Mouse (Mus musculus) C2C12 (cell line): Measurements from ENCODE around the gene Rapgef1.

Source experiments
- CEBPB ChIP-seq: IDR thresholded peaks from one replicate; pipeline ENCODE4 v1.6.1; 2011; ENCODE audit warnings: low read depth, mild to moderate bottlenecking, control low read depth, moderate library complexity
- CTCF ChIP-seq: IDR thresholded peaks from one replicate; pipeline ENCODE4 v1.5.1; 2011; ENCODE audit not compliant: control insufficient read depth, insufficient read depth, insufficient read length

GRCm38 (mm10) chr2:29669711-29670110 is 50.2 kb downstream of the Rapgef1 start:
- no peak for TF ChIP-seq CTCF
- no peak for TF ChIP-seq CEBPB
